ENCODE assay signal across 8 mouse cellular contexts in the genomic region with DNA sequence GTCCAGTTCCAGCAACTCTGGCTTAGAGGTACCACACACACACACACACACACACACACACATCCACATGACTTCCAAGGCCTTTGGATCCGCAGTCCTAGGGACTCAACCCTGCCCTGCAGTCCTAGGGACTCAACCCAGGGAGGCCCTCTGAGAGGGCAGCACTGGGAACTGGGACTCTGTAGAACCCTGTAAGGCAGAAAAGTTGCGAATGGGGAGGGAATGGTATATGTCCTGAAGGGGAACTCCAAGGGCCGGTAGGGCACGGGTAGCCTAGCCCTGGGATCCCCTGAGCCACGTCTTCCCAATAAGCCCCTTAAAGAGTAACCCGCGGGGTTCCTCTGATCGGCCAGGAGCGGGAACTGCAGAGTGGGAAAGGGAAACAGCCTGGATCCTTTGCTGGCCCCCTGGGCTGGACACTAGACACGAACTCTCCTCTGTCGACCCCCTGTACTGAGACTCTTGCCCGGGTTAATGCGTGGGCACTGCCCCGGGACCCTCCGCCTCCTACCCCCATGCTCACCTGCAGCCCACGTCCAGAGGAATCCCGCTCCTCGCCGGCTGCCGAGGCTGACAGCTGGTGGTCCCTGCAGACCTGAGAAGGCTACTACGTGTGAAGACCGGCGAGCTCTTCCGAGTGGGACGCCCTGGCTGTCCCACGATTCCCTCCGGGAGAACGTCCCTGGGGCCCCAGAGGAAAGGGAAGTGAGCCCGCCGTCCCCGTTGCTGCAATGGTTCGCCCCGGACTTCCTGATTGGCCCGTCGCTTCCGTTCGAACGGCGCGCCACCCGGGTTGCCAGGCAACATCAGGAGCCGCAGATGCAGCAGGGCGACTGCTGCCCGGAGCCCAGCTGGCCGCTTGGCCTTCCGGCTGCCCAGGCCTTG. TPM values are rescaled to one million over a fixed set of nuclear protein-coding genes. Genes with fewer than 3 reads are reported as not detected.
DNase-seq lines count a peak whose midpoint lies in the region; ATAC-seq lines count a peak whose summit lies in the region.

A gene (minus strand): TSS at position 750 of the 885 bp plus-strand sequence.

- no peaks in the 10 kb centered on the region for H3K36me3 ChIP-seq in hindbrain, embryonic 15.5 days

- H3K27ac ChIP-seq in hindbrain, embryonic 15.5 days (replicated peaks) = peak within 1 kb of the TSS; percentile 69

- peak within 1 kb of the TSS; percentile 84 for H3K4me2 ChIP-seq in hindbrain, embryonic 15.5 days

- DNase-seq in T-cell, adult 2 months (ENCODE audit: low spot score) = peak; percentile 71
- DNase-seq in cerebellum, postnatal 4 days (ENCODE audit: low spot score in 2 of 2) = peak; percentile 80 to 93
- DNase-seq in gastrocnemius, adult 18-20 months (ENCODE audit: low spot score) = peak; percentile 92
- DNase-seq in layer of hippocampus, postnatal 36 days = peak; percentile 89 to 91
- DNase-seq in lung, postnatal 25 days (ENCODE audit: low spot score) = peak; percentile 95
- DNase-seq in retina, adult 2 months (ENCODE audit: low read depth, low spot score) = peak; percentile 84
- peak; percentile 84 for DNase-seq in thymus, postnatal 25 days

- WGBS in hindbrain, embryonic 15.5 days = 0% methylated on average over 46 of the region's 46 CpGs

- H3K27me3 ChIP-seq in hindbrain, embryonic 15.5 days = no peaks in the 10 kb centered on the region

- peaks cover 29% of the 10 kb centered on the region for H3K4me1 ChIP-seq in hindbrain, embryonic 15.5 days (replicated peaks)

- peak within 1 kb of the TSS; percentile 52 for H3K9ac ChIP-seq in hindbrain, embryonic 15.5 days

- ATAC-seq in hindbrain, embryonic 15.5 days (ENCODE audit: low FRiP score, low read depth) = peak; percentile 92

- H3K4me3 ChIP-seq in hindbrain, embryonic 15.5 days = peak within 1 kb of the TSS; percentile 54

- H3K9me3 ChIP-seq in hindbrain, embryonic 15.5 days = no peaks in the 10 kb centered on the region

RNA-seq across cellular contexts. Expression of the gene that starts here (rescaled TPM):
- total RNA-seq in gastrocnemius, adult 18-20 months (2021) = 1 to 10 TPM; 1.8 to 2.1 TPM
- 48.3 and 54.6 TPM in 2 replicates for polyA plus RNA-seq in hindbrain, embryonic 15.5 days (2015; fragmentation: Nextera tagmentation; extraction: Ambion mirVana)
- 1 to 10 TPM; 7.2 to 7.4 TPM for total RNA-seq in layer of hippocampus, postnatal 36 days (2021)

Comparison
In these comparisons a context has a peak if more than half of its experiments do, and no peak if none do; other contexts are left out.
1. Peak in every context shown above with its lines: DNase-seq, ATAC-seq, H3K4me3 ChIP-seq and H3K27ac ChIP-seq.